Mouse (Mus musculus) heart, postnatal 0 days (tissue): ENCODE data around the gene Gprc5c. TPM values are rescaled to one million over a fixed set of nuclear protein-coding genes. Genes with fewer than 3 reads are reported as not detected.
A peak's percentile ranks its signal among the peaks of the same experiment; 100 is the strongest.

Experiments used
- ATAC-seq: fragments of 200-750 bp; cut with Nextera tagmentation; 2 replicates; pipeline ENCODE4 v1.8.0; 2017; ENCODE audit warnings: low read depth, moderate number of reproducible peaks, moderate library complexity; ENCODE audit not compliant: insufficient read depth
- DNase-seq: peaks from one replicate; pipeline ENCODE4 v3.0.0-alpha.2; 2016; ENCODE audit warnings: low spot score
- H3K27ac ChIP-seq: fragments of 300-500 bp; sonication (generic); 2 replicates; pipeline ENCODE4 v1.5.1; 2014; ENCODE audit warnings: low read depth, mild to moderate bottlenecking
- H3K27me3 ChIP-seq: fragments of 300-500 bp; sonication (generic); 2 replicates; pipeline ENCODE4 v1.6.1; 2014; ENCODE audit warnings: low read length, mixed read lengths; ENCODE audit not compliant: control insufficient read depth, insufficient read depth
- H3K36me3 ChIP-seq: fragments of 300-500 bp; sonication (generic); replicated peaks from 2 replicates; pipeline ENCODE4 v1.6.1; 2014; ENCODE audit warnings: low read length, mixed read lengths; ENCODE audit not compliant: control insufficient read depth, insufficient read depth
- H3K4me1 ChIP-seq: fragments of 300-500 bp; sonication (generic); 2 replicates; pipeline ENCODE4 v1.6.1; 2014; ENCODE audit warnings: antibody characterized with exemption; ENCODE audit not compliant: control insufficient read depth, insufficient read depth
- H3K4me2 ChIP-seq: fragments of 300-500 bp; sonication (generic); 2 replicates; pipeline ENCODE4 v1.6.1; 2014; ENCODE audit warnings: low read depth, mild to moderate bottlenecking, low read length, moderate library complexity
- H3K4me3 ChIP-seq: fragments of 300-500 bp; sonication (generic); 2 replicates; pipeline ENCODE4 v1.5.1; 2014; ENCODE audit warnings: low read depth, low read length
- H3K9ac ChIP-seq: fragments of 300-500 bp; sonication (generic); replicated peaks from 2 replicates; pipeline ENCODE4 v1.6.1; 2014; ENCODE audit warnings: low read depth, low read length, mixed read lengths
- H3K9me3 ChIP-seq: fragments of 300-500 bp; sonication (generic); replicated peaks from 2 replicates; pipeline ENCODE4 v1.6.1; 2016; ENCODE audit warnings: low read length; ENCODE audit not compliant: control insufficient read depth
- CTCF ChIP-seq: IDR thresholded peaks from 2 replicates; pipeline ENCODE4 v1.5.1; 2016; ENCODE audit warnings: antibody characterized with exemption, control low read depth, low read depth
- EP300 ChIP-seq: IDR thresholded peaks from 2 replicates; pipeline ENCODE4 v1.6.1; 2016; ENCODE audit warnings: antibody characterized with exemption, low read depth
- WGBS: fragments of 180-500 bp; shearing (Covaris S2); extraction: QIAGEN DNeasy Blood & Tissue Kit; methylation state at CpG from one replicate; pipeline ENCODE4 v1.1.7; 2014; 5-methylcytosine and 5-hydroxymethylcytosine counted together
- polyA plus RNA-seq: library from polyadenylated mRNA; unstranded; fragments of >200 nt; fragmentation: Nextera tagmentation; extraction: Ambion mirVana; gene quantifications from 2 replicates; pipeline ENCODE4 v1.2.1, GENCODE M21; 2015
- total RNA-seq: library from RNA; depleted of rRNA; stranded (reverse); fragments of >200 nt; gene quantifications from 2 replicates; pipeline ENCODE4 v1.2.3, GENCODE M21; 2014; ENCODE audit warnings: low replicate concordance

Gene Gprc5c
- total and polyA plus RNA-seq, 2 experiments from 2014 or later: 7.5 to 16.5 TPM

DNA sequence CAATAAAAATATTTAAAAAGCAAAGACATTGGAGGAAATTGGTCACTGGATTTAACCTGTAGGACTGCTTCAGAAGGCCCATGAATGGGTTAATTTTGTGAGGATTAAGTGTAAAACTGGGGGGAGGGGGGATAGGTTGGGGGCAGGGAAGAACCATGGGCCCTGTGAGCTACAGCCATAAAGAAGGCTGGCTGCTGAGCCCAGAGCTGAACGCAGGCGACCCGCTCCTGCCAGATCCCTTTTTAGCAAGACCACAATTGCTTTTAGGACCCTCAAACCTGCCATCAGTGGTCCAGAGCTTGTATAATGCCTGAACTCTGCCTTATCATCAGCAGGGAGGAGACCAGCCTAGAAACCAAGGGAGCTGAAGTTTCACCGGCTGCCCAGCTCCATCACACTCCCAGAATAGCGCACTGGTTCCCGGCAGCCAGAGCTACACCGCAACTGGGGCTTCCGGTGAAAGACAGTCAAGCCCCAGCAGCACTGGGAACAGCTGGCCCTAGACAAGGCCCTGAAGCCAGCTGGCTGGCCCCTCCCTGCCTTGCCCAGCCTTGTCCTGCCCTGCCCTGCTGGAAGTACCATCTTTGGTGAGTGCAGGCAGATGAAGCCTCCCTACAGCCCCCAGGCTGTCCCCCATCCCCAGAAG is 7.0 kb upstream of the Gprc5c start:
- TF ChIP-seq EP300 (no peak), CTCF (no peak)
- peaks cover 6% of the 10 kb centered on the region for H3K4me1 ChIP-seq
- ATAC-seq (peak; percentile 93), DNase-seq (peak; percentile 80)
- no peak overlapping the region for H3K9ac ChIP-seq
- H3K4me2 ChIP-seq: no peak overlapping the region
- H3K4me3 ChIP-seq: no peak overlapping the region
- peaks cover 5% of the 10 kb centered on the region; the same call in 1 of the 2 replicates for H3K27me3 ChIP-seq
- H3K9me3 ChIP-seq: 0 out of 2 replicates have a peak, but pooled peaks cover 4% of the 10 kb centered on the region
- peak overlapping the region; percentile 61 for H3K27ac ChIP-seq
- no peaks in the 10 kb centered on the region for H3K36me3 ChIP-seq
- 7% methylated on average over 8 of the region's 8 CpGs for WGBS

DNA sequence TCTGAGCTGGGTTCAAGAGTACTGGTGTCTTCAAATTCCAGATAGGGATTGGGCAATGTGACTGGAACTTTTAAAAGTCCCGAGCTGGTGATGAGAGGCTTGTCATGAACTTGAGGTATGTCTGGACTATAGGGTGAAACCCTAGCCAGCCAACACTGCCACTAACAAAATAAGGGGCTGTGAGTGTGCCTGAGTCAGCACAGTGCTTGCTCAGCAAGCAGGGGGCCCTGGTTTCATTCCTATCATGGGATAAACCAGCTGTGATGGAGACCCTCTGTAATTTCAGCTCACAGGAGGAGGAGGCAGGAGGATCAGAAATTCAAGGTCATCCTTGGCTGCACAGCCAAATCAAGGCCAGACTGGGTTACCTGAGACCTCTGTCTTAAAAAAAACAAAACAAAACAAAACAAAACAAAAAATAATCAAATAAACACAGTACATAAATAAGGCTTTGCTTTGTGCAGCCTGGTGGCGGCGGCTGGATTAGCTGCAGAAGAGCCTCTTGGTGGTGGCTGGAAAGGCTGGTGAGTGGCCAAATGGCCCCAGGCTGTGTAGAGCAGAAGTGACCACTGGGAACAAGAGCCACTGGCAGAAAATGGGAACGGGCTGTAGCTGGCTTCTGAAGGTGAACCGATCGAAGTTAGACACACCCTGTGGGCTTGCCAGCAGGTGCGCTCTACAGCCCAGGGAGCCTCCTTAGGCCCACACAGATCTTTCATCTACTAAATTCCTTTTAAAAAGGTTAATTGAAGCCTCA is 6.3 kb upstream of the Gprc5c start:
- no peak for DNase-seq
- Histone ChIP-seq H3K27me3 (peaks cover 5% of the 10 kb centered on the region; the same call in 1 of the 2 replicates), H3K9me3 (0 out of 2 replicates have a peak, but pooled peaks cover 4% of the 10 kb centered on the region), H3K9ac (no peak overlapping the region), H3K4me1 (peaks cover 6% of the 10 kb centered on the region), H3K4me3 (no peak overlapping the region), H3K36me3 (no peaks in the 10 kb centered on the region), H3K27ac (peak overlapping the region; percentile 61), H3K4me2 (no peak overlapping the region)
- 82% methylated on average over 7 of the region's 7 CpGs for WGBS
- no peak for ATAC-seq
- TF ChIP-seq EP300 (no peak), CTCF (no peak)

DNA sequence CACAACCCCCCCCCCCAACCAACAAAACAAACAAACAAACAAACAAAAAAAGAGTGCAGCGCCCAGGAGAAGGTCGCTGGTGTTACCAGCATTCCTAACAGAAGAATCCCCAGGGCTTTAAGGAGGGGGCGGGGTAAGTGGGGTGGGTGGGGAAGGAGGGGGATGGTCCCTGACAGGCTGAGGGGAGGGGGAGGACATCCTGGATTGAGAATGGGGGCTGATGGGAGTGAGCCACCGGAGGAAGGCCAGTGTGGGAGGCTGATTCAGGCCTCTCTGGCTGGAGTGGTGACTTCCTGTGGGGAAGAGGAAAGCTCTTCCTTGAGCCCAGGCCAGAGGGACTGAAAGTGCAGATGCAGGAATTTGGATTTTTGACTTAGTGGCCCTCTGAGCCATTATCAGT is 4.6 kb upstream of the Gprc5c start:
- Histone ChIP-seq H3K36me3 (no peaks in the 10 kb centered on the region), H3K9ac (no peak overlapping the region), H3K4me2 (no peak overlapping the region)

DNA sequence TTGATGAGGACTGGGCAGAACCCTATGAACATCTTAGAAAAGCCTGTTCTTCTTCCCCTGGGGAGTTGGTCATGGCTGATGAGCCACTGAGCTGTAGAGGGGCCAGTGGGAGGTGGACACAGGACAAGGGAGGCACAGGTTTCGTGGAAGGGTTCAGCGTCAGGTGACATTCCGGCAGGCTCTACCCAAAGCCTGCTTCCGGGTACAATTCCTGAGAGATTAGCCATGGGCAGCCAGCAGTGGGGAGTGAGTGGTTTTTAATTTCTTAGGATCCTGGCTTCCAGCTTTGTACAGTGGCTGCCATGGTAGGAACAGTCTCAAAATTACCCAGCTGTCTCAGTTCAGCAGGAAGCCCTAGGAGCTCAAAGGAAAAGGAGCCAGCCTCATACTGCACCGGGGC is 3.9 kb upstream of the Gprc5c start:
- H3K4me2 ChIP-seq: no peak overlapping the region
- no peak overlapping the region for H3K27ac ChIP-seq
- no peak overlapping the region for H3K4me3 ChIP-seq
- 79% methylated on average over 5 of the region's 5 CpGs for WGBS
- ATAC-seq (no peak), DNase-seq (no peak)
- H3K36me3 ChIP-seq: no peaks in the 10 kb centered on the region
- peaks cover 6% of the 10 kb centered on the region for H3K4me1 ChIP-seq
- H3K27me3 ChIP-seq: peaks cover 9% of the 10 kb centered on the region
- no peak overlapping the region for H3K9ac ChIP-seq
- no peaks in the 10 kb centered on the region for H3K9me3 ChIP-seq
- no peak for TF ChIP-seq CTCF
- TF ChIP-seq EP300: no peak

More for the DNA sequence above, 4.6 kb upstream of the Gprc5c start:
- H3K27ac ChIP-seq: no peak overlapping the region
- H3K27me3 ChIP-seq: peaks cover 9% of the 10 kb centered on the region
- no peak overlapping the region for H3K4me3 ChIP-seq
- DNase-seq (no peak), ATAC-seq (no peak)
- TF ChIP-seq CTCF (no peak), EP300 (no peak)
- H3K9me3 ChIP-seq: 0 out of 2 replicates have a peak, but pooled peaks cover 2% of the 10 kb centered on the region
- H3K4me1 ChIP-seq: peaks cover 6% of the 10 kb centered on the region
- 80% methylated on average over 4 of the region's 4 CpGs for WGBS

DNA sequence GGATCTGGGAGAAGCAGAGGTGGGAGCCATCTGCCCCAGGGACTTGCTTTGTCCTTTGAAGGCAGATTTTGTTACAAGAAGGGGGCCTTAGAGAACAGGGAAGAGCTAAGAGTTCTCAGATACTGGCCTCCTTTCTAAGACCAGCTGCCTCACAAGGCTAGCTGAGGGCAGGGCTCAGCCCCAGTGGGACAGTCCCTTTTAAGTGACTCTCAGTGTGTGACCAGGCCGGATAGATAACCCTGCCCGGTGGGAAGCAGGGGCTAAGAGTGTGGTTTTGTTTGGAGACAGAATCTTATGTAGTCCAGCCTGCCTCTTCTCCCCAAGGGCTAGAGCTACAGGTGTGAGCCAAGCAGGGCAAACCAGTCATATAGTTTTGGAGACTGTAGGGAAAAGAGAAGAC is 1.4 kb upstream of the Gprc5c start:
- H3K9me3 ChIP-seq: no peaks in the 10 kb centered on the region
- peaks cover 16% of the 10 kb centered on the region for H3K27me3 ChIP-seq
- TF ChIP-seq EP300 (no peak), CTCF (no peak)
- 0 out of 2 replicates have a peak, but pooled peaks cover 3% of the 10 kb centered on the region for H3K4me1 ChIP-seq
- H3K4me2 ChIP-seq: no peak overlapping the region
- no peaks in the 10 kb centered on the region for H3K36me3 ChIP-seq
- ATAC-seq (no peak), DNase-seq (no peak)
- H3K4me3 ChIP-seq: no peak overlapping the region
- no peak overlapping the region for H3K27ac ChIP-seq
- WGBS: 28% methylated on average over 2 of the region's 2 CpGs
- no peak overlapping the region for H3K9ac ChIP-seq
